Mouse (Mus musculus) cerebellum, adult 2 months (tissue): ENCODE measurements at regions not wholly inside any gene's neighbourhood (a gene's known extent, or its start where the extent isn't known, plus 50 kb on each side); places are given as distances from the start of the nearest gene placed in this dataset.

Experiments used
- CTCF ChIP-seq: fragments of 200-500 bp; IDR thresholded peaks from 2 replicates; pipeline ENCODE4 v1.5.1; 2011; ENCODE audit warnings: low read depth, mild to moderate bottlenecking, control low read depth, low read length, moderate library complexity, borderline replicate concordance; ENCODE audit not compliant: insufficient read depth
- POLR2A ChIP-seq: fragments of 200-500 bp; IDR thresholded peaks from 2 replicates; pipeline ENCODE4 v1.6.1; 2011; ENCODE audit warnings: low read length, control low read depth, borderline replicate concordance; ENCODE audit not compliant: insufficient read depth

DNA sequence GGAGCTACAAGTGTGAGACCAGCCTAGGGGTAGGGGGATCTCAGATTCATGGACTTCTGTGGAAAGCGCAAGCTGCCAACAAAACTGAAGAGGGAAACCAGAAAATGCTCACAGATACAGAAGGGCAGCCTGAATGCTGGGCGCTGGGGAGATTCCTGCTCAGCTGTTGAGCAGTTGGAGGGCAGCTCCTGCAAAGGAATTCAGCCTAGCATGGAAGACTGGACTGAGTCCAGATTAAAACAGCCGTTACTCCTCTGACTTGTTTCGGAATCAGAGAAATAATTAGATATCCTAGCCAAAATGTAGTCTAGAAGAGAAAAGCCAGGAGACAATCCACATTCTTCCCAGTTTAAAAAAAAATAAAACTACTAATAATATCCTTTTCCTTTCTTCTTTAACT, 83.7 kb downstream of the Asb9 start:
- TF ChIP-seq POLR2A, result no peak
- TF ChIP-seq CTCF, result no peak
